Mouse (Mus musculus) bone marrow, adult 2 months (tissue): ENCODE results near the gene Cenpl.

Experiments used
- CTCF ChIP-seq: fragments of 200-500 bp; IDR thresholded peaks from 2 replicates; pipeline ENCODE4 v1.5.1; 2011; ENCODE audit warnings: low read length, control low read depth; ENCODE audit not compliant: control insufficient read depth, insufficient read depth
- POLR2A ChIP-seq: fragments of 200-500 bp; IDR thresholded peaks from 2 replicates; pipeline ENCODE4 v1.6.1; 2011; ENCODE audit warnings: low read depth, mild to moderate bottlenecking, control low read depth, low read length, borderline replicate concordance; ENCODE audit not compliant: control insufficient read depth

DNA sequence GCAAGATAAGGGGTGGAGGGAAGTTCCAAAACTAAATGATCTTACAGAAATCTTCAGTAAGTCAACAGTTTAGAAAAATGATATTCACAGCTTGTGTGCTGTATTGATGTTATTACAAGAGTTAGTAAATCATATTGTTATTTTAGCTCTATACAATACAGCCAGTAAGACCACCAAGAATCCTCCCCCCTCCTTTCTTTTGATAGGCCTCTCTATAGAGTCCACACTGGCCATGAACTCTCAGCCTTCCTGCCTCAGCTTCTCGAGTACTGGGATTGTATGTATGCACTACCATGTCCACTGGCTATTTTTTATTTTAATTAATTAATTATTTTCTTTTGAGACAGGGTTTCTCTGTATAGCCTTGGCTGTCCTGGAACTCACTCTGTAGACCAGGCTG lies 7.2 kb upstream of the Cenpl start:
- TF ChIP-seq CTCF (no peak), POLR2A (no peak)
